Mouse (Mus musculus) stomach, postnatal 0 days (tissue): ENCODE measurements around the gene Bivm. TPM values are rescaled to one million over a fixed set of nuclear protein-coding genes. Genes with fewer than 3 reads are reported as not detected.
A peak's percentile ranks its signal among the peaks of the same experiment; 100 is the strongest.

ENCODE experiments used
- ATAC-seq: fragments of 200-750 bp; cut with Nextera tagmentation; 2 replicates; pipeline ENCODE4 v1.8.0; 2017; ENCODE audit not compliant: low FRiP score, low TSS enrichment
- DNase-seq: peaks from one replicate; pipeline ENCODE4 v3.0.0-alpha.2; 2016; ENCODE audit warnings: low spot score
- H3K27ac ChIP-seq: fragments of 300-500 bp; sonication (generic); replicated peaks from 2 replicates; pipeline ENCODE4 v1.5.1; 2014; ENCODE audit warnings: mild to moderate bottlenecking, control low read depth
- H3K27me3 ChIP-seq: fragments of 300-500 bp; sonication (generic); 2 replicates; pipeline ENCODE4 v1.6.1; 2014; ENCODE audit warnings: low read length; ENCODE audit not compliant: control insufficient read depth, insufficient read depth
- H3K36me3 ChIP-seq: fragments of 300-500 bp; sonication (generic); 2 replicates; pipeline ENCODE4 v1.6.1; 2014; ENCODE audit warnings: low read length, mixed read lengths; ENCODE audit not compliant: control insufficient read depth, insufficient read depth
- H3K4me1 ChIP-seq: fragments of 300-500 bp; sonication (generic); replicated peaks from 2 replicates; pipeline ENCODE4 v1.6.1; 2014; ENCODE audit warnings: antibody characterized with exemption; ENCODE audit not compliant: control insufficient read depth, insufficient read depth
- H3K4me2 ChIP-seq: fragments of 300-500 bp; sonication (generic); replicated peaks from 2 replicates; pipeline ENCODE4 v1.6.1; 2014; ENCODE audit warnings: low read depth, mild to moderate bottlenecking, control low read depth, moderate library complexity
- H3K4me3 ChIP-seq: fragments of 300-500 bp; sonication (generic); 2 replicates; pipeline ENCODE4 v1.5.1; 2014; ENCODE audit warnings: low read depth, low read length, control low read depth
- H3K9ac ChIP-seq: fragments of 300-500 bp; sonication (generic); 2 replicates; pipeline ENCODE4 v1.6.1; 2014; ENCODE audit warnings: mild to moderate bottlenecking, low read length, control low read depth, mixed read lengths
- H3K9me3 ChIP-seq: fragments of 300-500 bp; sonication (generic); 2 replicates; pipeline ENCODE4 v1.6.1; 2016; ENCODE audit warnings: low read length; ENCODE audit not compliant: control insufficient read depth
- CTCF ChIP-seq: IDR thresholded peaks from 2 replicates; pipeline ENCODE4 v1.5.1; 2016; ENCODE audit warnings: antibody characterized with exemption, low read depth, mild to moderate bottlenecking, moderate library complexity
- EP300 ChIP-seq: optimal IDR thresholded peaks from 2 replicates; pipeline ENCODE3; 2016; ENCODE audit warnings: antibody characterized with exemption
- WGBS: fragments of 180-500 bp; shearing (Covaris S2); extraction: QIAGEN DNeasy Blood & Tissue Kit; methylation state at CpG from one replicate; pipeline ENCODE4 v1.1.7; 2014; 5-methylcytosine and 5-hydroxymethylcytosine counted together
- polyA plus RNA-seq: library from polyadenylated mRNA; unstranded; fragments of >200 nt; fragmentation: Nextera tagmentation; extraction: Ambion mirVana; gene quantifications from 2 replicates; pipeline ENCODE4 v1.2.1, GENCODE M21; 2015

Bivm gene
- 7.4 and 8.0 TPM in 2 replicates for polyA plus RNA-seq

DNA sequence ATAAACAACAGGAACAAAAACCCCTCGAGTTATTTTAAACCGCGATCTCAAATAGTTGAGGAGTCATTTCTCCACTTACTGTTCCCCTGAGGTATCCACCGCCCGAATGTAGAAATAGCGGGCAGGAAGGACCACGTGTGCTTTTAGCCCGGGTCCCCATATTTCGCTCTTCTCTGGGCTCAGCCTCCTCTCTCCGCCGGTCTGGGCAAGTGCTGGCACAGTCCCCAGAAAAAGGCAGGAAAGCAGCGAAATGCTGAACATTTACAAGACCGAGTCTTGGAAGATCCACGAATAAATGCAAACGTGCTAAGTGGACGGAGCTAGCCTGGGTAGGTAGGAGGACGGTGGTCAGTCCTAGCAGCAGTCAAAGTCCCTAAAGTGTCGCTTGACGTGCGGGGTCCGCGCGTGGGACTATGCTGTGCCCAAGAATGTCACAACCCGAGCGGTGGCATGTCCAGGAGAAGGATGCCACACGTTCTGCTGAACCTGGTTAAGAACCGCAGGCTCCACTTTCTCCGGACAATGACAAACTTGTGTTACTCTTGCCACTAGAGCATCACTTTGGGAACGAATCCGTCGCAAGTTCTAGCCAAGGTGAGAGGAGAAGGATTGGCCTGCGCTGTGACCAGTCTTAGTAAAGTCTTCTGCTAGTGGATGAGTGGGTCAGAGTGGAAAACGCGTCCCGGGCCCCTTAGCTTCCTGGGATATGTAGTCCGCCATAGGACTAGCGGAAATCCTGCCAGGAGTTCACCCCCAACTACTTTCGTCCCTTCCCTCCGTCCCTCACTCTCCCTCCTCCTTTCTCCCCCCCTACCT, at the start of gene Bivm, which contains the start of gene Kdelc1:
Gene Bivm (plus strand): TSS at position 719 of the 816 bp plus-strand sequence.
Gene Kdelc1 (minus strand): TSS at position 570 of the 816 bp plus-strand sequence.
- 1% methylated on average over 39 of the region's 39 CpGs for WGBS
- H3K4me1 ChIP-seq = peaks cover 3% of the 10 kb centered on the region; the same call in 1 of the 2 replicates
- H3K4me2 ChIP-seq = peak within 1 kb of the TSS; percentile 83
- no peaks in the 10 kb centered on the region for H3K27me3 ChIP-seq
- no peak for TF ChIP-seq CTCF
- no peak for TF ChIP-seq EP300
- H3K9me3 ChIP-seq = no peaks in the 10 kb centered on the region
- DNase-seq (peak; percentile 90), ATAC-seq (peak; percentile 98)
- H3K4me3 ChIP-seq = peak within 1 kb of the TSS; percentile 62
- peaks cover 4% of the 10 kb centered on the region for H3K36me3 ChIP-seq
- peak within 1 kb of the TSS; percentile 94 for H3K27ac ChIP-seq
- H3K9ac ChIP-seq = peak within 1 kb of the TSS; percentile 83

DNA sequence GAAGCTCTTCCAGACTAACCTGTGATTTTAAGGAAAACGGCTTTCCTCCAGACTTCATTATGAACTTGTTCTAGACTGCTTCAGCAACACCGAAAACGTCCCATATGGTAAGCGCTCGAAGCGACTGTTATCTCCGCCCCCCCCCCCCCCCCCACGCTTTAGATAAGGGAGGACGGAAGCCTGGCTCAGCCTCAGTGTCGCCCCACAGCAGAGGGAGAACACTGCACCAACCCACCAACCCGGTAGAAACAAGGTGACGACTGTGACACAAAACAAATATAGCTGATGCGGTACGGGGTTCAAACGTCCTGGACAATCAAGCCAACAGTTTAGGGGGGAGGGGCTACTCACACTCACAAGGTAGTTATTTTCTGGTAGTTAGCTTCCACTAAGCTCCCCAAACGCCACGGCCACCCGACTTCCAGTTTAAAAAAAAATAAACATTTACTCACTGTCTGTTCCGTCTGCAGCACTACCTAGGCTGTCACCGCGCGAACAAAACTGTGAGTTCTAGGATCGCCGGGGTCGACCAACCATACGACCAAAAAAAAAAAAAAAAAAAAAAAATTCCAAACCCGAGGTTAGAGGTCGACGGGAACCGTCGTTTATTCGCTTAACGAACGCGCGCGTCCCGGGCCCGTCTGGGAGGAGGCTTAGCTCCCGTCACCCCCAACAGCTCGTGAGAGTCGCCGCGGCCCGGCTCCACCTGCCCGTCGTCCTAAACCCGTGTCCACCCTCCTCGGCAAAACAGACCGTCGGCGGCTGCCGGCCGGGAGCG, 17.1 kb upstream of the Bivm start:
- no peaks in the 10 kb centered on the region for H3K4me1 ChIP-seq
- no peaks in the 10 kb centered on the region for H3K9me3 ChIP-seq
- TF ChIP-seq CTCF (no peak; the same call in 1 of the 2 replicates), EP300 (no peak)
- DNase-seq (peak; percentile 74), ATAC-seq (peak; percentile 86)
- WGBS = under 1% methylated on average over 53 of the region's 55 CpGs
- peak overlapping the region; percentile 73 for H3K4me2 ChIP-seq
- no peaks in the 10 kb centered on the region for H3K36me3 ChIP-seq
- H3K27me3 ChIP-seq = no peaks in the 10 kb centered on the region
- H3K27ac ChIP-seq = peak overlapping the region; percentile 90
- peak overlapping the region; percentile 79 for H3K9ac ChIP-seq
- H3K4me3 ChIP-seq = peak overlapping the region; percentile 61

DNA sequence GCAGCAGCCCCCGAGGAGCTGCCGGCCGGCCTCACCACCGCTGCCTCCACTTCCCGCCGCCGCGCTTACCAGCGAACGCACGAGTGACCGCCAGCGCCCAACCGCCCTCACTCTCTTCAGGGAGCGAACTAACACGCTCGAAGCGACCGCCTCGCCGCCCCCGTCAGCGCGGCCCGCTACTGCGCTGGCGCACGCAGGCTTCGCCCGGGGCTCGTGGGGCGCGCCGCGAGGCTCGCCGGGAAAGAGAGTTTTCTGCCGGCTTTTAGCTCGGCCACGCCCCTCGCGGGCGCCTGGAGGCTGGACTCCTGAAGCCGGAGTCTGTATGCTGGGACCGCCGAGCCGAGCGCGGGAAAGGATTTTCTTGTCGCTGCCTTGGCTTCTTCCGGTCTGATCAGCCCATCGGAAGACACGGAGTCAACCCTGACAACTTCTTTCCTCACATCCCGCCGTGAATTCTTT, 16.5 kb upstream of the Bivm start, which contains the start of gene Tex30:
Gene Tex30 (minus strand): TSS at position 183 of the 459 bp plus-strand sequence.
- H3K9ac ChIP-seq = peak within 1 kb of the TSS; percentile 79
- DNase-seq (peak; percentile 96), ATAC-seq (peak; percentile 99)
- TF ChIP-seq CTCF = no peak; the same call in 1 of the 2 replicates
- TF ChIP-seq EP300 = no peak
- H3K4me2 ChIP-seq = peak within 1 kb of the TSS; percentile 73
- H3K4me1 ChIP-seq = no peaks in the 10 kb centered on the region
- H3K4me3 ChIP-seq = peak within 1 kb of the TSS; percentile 61
- H3K27ac ChIP-seq = peak within 1 kb of the TSS; percentile 90
- WGBS = under 1% methylated on average over 53 of the region's 55 CpGs
- H3K36me3 ChIP-seq = no peaks in the 10 kb centered on the region
- no peaks in the 10 kb centered on the region for H3K27me3 ChIP-seq
- no peaks in the 10 kb centered on the region for H3K9me3 ChIP-seq

DNA sequence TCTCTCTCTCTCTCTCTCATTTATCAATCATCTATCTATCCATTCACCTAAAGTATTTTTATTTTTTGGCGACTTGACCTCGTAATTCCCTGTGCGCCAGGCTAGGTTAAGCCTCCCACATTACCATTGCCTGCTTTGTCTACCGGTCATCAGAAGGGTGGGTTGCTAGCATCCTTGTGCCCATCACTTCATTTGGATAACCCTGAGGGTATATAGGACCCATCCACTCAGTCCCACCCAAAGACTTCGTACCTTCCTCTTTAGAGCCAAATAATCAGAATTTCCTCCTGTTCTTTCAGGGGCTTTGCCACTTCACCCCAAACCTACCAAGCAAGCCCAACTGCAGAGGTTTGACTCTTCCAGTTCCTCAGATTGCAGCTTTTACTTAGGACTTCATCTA, 15.8 kb upstream of the Bivm start:
- H3K4me1 ChIP-seq = no peaks in the 10 kb centered on the region
- 7% methylated on average over 5 of the region's 5 CpGs for WGBS
- DNase-seq = no peak

DNA sequence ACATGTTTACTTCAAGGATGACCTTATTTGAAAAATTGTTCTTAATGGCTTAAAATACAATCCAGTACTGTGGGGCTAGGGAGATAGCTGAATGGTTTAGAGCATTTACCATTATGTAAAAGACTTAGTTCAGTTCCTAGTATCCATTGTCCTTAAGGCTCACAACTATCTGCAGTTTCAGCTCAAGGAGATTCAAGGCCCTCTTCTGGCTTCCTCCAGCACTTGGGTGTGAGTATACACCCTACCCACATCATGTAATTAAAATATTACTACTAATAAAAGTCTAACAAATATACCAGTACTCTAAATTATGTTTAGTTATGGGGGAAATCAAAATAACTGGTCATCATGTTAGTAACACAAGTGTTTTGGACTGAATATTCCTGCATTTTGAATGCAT, 1.2 kb upstream of the Bivm start:
- H3K4me3 ChIP-seq = no peak overlapping the region
- no peaks in the 10 kb centered on the region for H3K9me3 ChIP-seq

More for the DNA sequence above, 15.8 kb upstream of the Bivm start:
- ATAC-seq = no peak
- no peaks in the 10 kb centered on the region for H3K27me3 ChIP-seq
- peak overlapping the region; percentile 73 for H3K4me2 ChIP-seq
- no peak overlapping the region for H3K4me3 ChIP-seq
- no peaks in the 10 kb centered on the region for H3K9me3 ChIP-seq
- no peak overlapping the region for H3K9ac ChIP-seq
- 0 out of 2 replicates have a peak, but pooled peaks cover under 1% of the 10 kb centered on the region for H3K36me3 ChIP-seq
- TF ChIP-seq EP300 = no peak
- TF ChIP-seq CTCF = no peak
- no peak overlapping the region for H3K27ac ChIP-seq

More for the DNA sequence above, 1.2 kb upstream of the Bivm start:
- TF ChIP-seq EP300 (no peak), CTCF (no peak)
- Histone ChIP-seq H3K4me1 (peaks cover 3% of the 10 kb centered on the region; the same call in 1 of the 2 replicates), H3K36me3 (peaks cover 7% of the 10 kb centered on the region), H3K9ac (no peak overlapping the region), H3K4me2 (peak overlapping the region; percentile 83; the same call in 1 of the 2 replicates), H3K27me3 (no peaks in the 10 kb centered on the region), H3K27ac (no peak overlapping the region)
- DNase-seq = no peak
- ATAC-seq = no peak
